Mouse (Mus musculus): ENCODE measurements at regions not wholly inside any gene's neighbourhood (a gene's known extent, or its start where the extent isn't known, plus 50 kb on each side); places are given as distances from the start of the nearest gene placed in this dataset.

DNA sequence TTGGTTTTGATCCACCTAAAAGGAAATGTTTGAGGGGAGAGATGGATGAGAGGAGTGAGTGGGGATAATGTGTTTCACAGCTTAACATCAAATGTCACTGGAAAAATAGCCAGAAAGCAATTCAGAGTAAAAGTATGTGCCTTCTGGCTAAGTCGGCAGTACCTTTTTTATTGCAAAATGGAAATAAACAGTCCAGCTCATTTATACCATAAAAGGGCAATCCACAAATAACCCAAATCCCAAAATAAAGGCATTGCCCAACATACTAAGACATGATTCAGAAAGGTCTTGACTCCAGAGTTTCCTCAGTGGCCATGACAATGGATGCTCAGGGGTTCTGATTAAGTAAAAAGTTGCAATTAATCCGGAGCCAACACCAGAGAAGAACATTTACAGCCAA, 208.0 kb upstream of the Thbs1 start:
- DNase-seq (ENCODE audit: low spot score in 2 of 2) = no peak

DNA sequence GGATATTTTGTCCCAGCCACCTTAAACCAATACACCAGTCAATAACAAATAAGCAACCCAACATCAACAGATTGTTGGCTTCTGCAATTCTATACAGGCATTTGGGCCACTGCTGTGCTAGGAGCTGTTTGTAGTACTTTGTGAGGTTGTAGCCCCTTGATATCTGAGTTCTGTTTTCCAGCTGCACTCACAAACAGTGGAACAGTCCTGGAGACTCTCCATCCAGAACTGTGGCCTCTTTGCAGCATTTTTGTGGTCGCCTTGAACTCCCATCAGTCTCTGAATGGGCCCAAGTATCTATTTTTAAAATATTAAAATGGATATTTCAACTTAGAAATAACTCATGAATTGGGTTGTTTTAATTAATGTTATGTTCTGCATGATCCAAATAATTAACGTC, 205.2 kb upstream of the Thbs1 start:
- DNase-seq (ENCODE audit: low spot score in 2 of 2) = no peak

DNA sequence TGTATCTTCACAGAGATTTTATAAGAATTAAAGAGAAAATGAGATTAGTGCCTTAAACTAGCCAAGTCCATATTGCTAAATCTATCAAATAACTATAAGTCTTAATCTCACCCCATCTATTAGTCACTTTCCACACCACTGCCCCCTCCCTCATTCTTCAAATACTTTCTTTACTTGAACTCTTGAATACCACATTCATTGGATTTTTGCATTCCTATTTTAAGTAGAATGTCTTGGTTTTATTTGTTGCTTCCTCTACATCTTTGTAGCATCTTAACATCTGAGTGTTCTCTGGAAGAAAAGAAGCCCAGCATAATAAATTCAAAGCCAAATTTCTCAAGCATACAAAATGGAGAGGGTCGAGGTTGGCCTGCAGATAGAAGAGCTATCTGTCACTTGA, 200.9 kb upstream of the Thbs1 start:
- DNase-seq (ENCODE audit: low spot score in 2 of 2) = no peak

DNA sequence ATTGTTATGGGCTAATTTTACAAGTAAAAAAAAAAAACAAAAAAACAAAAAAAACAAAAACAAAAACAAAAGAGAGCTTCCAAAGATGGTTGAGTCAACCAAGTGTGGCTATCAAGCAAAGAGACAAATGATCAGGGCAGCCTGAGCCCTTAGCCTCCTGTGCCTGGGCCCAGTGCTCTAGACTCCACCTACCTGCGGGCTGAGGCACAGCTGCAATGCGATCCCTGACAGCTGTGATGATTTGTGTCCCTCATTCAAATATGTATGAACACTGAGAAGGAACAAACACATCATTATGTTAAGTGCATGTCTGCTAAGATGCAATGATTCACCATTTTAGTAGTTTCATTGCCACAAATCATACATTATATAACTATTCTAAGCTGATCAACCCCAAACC, 199.0 kb upstream of the Thbs1 start:
- no peak for DNase-seq (ENCODE audit: low spot score in 2 of 2)

DNA sequence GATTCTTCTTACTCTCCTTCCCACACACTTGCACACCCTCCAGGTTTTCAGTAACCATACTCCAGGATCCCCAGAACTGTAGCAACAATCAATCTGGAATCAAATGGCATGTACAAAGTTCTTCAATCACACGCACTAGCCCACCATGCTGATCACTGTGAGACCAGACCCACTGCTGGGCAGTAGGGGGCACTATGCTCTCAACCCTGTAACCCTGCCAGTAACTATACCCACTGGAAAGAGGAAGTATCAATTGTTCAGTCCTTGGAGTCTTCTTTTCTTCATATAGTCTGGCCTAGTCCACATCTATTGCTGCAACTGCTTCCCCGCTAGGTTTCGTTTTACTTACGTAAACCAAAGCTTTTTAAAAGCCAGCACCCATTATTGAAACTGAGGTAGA, 197.8 kb upstream of the Thbs1 start:
- peak in 1 of 2 experiments; percentile 6 for DNase-seq (ENCODE audit: low spot score in 2 of 2)

DNA sequence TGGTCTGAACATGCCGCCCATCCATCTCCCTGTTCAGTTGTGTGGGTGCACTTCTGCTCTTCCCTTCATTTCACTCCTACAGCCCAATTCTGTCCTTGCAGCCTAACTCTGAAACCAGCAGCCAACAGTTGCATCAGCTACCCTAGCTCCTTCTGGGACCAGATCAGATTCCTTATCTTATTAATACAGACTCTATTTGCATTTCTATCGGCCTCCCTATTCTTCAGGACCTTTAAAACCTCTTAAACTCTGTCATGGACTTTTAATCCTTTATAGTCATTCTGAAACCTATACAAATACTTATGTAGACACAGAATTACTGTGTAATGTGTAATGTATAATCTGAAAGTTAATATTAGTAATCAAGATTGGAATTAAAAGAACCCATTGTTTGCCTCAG, 195.9 kb upstream of the Thbs1 start:
- no peak for DNase-seq (ENCODE audit: low spot score in 2 of 2)

DNA sequence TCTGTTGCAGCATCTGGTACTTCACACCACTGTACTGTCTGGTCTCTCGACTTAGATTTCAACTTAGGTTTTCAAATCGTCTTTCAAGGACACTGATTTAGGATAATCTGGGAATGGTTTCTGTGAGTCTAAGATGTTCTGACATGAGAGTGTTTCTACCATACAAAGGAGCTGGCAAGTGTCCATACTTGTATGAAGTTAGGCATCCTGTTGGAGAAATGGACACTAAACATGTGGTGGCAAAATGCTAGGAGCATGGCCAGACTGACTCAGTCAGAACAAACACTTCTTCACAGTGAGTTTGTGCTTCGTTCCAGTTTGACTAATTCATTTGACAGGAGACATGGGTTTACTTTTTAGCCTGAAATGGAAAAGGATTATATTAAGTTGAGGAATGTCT, 194.5 kb upstream of the Thbs1 start:
- DNase-seq (ENCODE audit: low spot score in 2 of 2) = no peak

DNA sequence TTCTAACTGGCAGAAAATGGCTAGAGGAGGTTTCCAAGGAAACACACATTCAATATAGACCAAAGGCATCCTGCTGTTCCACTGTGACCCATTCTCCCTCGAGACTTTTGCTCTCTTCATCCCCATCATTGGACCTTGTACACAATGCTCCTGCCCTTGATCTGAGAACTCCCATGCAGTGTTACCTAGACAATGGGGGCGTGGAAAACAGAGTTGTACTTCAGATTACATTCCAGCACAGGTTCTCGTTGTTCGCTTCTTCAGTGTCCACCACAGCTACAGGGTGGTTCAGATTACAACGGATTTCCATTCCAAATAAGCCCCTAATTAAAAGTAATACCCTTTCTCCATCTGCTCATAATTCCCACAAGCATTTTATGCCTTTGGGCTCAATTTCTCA, 186.8 kb upstream of the Thbs1 start:
- DNase-seq (ENCODE audit: low spot score in 2 of 2) = no peak

DNA sequence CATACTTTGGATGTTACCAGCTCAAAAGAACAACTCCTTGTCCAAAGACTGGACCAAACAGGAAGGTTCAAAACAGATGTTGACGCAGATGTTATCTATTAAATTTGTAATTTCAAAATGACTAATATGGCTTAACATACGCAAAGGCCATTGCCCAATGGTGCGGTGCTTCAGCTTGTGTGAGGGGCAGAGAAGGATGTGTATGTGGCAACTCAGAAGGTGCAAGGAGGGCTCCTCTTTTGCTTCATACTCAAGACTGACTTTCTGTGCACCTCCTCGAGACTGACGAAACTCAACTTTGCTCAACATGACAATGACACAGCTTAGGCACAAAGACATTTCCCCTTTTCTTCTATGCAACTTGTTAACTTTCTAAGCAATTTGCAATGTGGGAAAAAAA, 186.3 kb upstream of the Thbs1 start:
- DNase-seq (ENCODE audit: low spot score in 2 of 2) = no peak

DNA sequence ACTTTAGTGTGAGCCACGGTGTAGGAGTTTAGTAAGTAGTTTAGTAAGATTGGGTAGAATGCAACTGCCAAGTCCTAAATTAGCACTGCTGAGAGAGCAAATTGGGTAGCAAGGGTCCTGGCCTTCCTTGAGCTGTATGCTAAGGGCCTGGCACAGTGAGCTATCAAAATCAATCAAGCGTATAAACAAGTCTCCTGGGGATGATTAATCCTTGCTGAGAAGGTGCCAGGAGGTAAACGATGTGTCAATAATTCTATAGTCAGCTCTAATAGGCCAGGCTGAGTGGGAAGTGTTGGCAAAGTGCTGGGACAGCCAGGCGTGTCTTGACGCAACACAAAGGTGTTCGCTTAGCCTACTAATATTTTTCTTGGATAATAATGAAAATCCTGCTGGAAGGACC, 183.6 kb upstream of the Thbs1 start:
- no peak for DNase-seq (ENCODE audit: low spot score in 2 of 2)

DNA sequence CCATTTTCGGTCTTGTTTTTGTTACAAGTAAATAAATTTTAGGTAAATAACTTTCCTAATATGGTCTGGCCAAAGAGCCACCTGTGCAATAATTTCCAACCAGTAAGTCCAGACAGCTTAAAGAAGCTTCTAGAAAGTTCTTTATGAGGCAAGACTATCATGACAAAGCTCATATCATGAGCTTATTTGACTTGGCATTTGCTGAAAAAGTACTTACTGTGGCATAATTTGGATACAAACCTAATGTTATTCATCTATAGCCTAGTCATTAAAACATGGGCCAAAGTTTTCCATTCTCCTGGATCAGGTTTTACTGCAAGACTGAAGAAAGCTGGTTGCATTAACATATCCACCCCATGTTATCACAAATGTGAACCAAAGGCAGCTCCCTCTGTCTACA, 182.1 kb upstream of the Thbs1 start:
- DNase-seq (ENCODE audit: low spot score in 2 of 2) = no peak

DNA sequence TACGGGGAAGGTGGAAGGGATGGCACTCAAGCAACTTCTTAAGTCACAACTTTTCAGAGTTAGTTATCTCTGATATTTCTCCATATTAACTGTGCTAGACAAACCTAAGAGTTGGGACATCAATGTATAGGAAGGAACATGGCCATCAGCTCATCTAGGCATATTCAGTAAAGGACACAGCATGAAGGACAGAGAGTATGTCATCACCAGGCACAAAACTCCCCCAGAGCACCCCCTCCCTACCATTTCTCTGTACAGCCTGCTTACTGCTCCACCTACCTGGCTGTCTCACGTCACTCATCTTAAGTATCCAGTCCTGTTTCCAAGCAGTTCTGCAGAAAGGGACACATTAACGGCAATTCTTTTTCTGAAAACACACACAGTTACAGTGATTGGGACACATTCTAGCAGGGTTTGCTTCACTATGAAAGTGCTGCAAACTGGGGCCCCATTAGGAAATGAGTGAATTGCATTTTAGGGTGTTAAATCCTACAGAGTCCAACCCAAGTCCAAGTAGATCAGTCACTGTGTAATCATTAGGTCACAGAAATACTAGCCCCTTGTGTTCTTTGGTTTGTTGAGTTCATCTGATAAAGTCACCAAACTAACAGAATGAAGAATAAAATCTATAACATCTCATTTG, 180.7 kb upstream of the Thbs1 start:
- DNase-seq (ENCODE audit: low spot score in 2 of 2) = no peak

DNA sequence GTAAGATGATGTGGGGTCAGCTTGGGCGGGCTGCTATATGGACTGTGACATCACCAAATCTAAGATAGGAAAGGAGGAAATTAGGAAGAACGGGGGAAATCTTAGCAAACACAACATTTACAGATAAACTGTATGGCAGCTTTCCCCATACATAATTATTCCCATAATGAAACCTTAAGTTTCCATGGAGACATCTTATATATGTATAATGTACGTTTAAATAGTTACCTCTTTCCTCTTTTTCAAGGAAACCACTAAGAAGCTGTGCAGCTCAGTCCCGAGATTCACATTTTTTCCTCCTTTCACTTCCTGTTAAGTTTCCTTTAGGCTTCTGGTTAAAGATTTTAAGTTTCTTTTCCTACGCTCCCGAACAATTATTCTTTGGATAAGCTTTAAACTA, 175.1 kb upstream of the Thbs1 start:
- no peak for DNase-seq (ENCODE audit: low spot score in 2 of 2)

DNA sequence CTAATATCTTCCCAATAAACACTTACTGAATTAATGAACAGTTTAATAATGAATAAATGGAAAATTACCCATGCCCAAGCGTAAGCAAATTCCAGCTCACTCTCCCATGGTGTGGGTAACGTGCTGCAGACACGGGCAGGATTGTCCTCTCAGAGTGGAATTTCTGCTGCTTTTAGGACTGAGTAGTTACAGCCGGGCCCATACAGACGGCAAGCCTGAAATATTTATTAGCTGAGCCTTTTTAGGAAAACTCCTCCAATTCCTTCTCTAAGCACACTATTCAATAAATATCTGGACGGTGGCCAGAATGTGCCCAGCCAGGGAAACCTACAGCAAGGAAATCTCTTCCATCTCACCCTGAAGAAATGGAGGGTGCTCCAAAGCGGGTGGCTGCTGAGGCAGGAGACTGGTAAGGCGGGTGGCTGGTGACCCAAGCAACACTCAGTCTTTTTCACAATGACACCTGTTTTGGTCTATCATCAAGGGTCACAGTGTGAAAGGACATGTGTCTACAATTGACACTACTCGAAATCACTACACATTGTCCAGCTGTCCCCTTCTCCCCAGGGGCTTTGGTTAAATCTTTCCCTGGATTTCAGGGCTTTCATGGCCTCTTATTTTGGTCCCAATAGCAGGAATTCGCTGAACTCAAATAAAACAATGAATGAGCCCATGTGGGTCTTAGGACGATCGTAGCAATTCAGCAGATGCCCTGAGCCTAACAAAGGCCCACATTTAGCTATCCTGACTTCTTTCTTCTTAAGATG, 173.2 kb upstream of the Thbs1 start:
- no peak for DNase-seq (ENCODE audit: low spot score in 2 of 2)

DNA sequence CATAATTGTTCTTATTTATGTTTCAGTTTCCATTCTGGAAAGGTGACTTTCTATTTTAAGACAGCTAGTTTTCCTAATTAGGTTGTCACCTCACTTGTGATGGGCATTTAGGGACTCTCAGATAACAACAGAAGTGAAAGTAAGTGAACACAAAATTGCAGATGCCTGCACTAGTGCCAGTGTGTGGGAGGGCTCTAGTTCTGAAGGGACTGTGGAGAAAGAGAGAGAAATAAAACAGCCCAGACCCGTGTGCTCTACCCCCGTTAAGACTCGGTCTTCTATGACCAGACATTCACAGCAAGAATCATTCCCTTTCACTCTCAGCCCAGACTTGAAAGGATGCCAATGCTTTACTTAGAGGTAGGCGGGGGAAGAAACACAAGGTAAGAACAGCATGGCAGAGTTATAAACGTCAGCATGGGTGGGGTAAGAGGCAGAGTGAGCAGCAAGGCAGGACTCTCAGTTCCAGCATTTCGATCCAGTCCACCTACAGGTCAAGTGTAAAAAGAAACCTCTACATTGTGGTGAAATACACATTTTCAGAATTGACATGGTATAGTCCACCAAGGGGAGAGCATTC, 170.1 kb upstream of the Thbs1 start:
- DNase-seq (ENCODE audit: low spot score in 2 of 2) = no peak

DNA sequence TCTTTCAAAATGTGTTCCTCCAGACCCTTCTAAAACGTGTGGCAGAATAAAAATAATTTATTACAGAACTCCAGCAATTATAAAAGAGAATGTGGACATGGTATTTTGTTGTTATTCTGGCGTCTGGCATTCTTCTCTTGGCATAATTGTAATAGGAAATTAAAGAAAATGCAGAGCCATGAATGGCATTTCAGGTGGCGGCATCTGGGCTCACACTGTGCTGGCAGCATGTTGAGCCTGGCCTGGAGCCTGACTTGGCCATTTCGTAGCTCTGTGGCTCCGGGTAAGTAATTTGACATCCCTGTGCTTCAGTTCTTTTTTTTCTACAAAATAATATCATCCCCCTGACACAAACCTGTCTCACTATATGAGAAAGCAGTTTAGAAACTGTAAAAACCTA, 168.0 kb upstream of the Thbs1 start:
- DNase-seq (ENCODE audit: low spot score in 2 of 2) = no peak

DNA sequence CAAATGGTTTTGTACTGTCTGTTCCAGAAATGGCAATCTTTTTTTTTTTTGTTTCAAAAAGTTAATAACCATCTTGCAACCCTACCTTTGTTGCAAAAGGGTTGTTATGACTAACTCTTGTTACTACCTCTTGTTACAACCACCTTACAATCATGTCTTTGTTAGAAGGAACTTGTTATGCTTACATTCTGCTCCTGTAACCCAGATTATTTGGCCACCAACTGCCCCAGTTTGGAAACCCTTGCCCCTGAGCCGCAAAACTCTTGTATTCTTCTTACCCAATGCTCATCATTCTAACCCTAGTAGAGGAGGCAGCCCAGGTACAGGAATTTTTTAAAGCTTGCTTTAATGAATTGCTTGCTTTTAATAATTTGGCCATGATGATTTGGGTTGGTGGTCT, 167.4 kb upstream of the Thbs1 start:
- DNase-seq (ENCODE audit: low spot score in 2 of 2) = no peak

DNA sequence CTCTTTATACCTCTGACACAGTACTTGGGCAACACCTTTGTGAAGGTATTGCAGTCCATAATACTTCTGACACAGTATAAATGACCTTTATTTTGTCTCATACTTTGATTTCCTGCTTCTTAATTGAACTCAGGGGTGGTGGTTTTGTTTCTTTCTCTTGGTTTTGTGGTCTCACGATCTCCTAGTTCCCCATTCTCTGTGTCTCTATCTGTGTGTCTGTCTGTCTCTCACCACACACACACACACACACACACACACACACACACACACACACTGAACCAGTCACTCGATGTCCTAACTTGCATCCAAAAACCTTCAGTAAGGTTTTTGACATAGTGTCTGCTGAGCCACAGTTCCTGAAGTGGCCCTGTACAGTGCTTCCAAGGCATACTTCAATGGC, 166.7 kb upstream of the Thbs1 start:
- DNase-seq (ENCODE audit: low spot score in 2 of 2) = no peak

DNA sequence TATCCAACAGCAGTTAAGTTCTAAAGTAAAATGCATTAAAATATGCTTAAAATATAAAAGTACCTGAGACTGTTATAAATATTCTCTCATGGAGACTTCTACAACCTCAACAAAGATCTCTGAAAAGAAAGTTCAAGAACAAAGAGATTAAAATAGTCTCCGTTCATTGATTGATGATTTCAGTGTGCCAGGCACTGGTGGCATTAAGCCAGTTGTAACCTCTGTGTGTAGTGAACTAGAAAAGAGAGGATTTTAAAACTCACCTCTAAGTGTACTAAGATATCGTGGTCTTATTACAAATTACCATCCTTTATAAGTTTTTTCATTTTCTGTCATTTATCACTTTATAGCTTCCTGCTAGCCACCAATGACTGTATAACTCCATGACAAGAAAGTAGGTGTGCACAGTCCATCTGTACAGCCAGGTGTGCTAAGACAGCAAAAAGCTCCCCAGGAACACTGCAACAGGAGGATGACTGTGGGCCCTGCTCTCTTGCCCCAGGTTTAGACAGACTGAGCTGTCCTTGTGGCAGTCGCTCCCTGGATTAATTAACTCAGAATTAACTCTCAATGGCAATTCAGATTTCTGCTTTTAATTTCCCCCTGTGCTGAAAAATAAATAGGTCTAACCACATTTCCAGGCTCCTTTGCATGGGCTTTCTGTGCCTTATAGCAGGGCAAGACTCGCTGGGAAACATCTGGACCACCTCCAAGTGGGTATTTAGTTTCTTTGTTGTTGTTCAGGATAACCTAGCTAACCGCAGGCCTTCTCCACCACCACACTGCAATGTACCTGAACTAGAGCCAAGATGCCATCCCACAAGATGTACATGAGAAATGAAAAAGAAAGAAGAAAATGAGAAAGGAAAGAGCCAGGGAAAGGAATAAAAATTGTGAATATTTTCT, 161.0 kb upstream of the Thbs1 start:
- no peak for DNase-seq (ENCODE audit: low spot score in 2 of 2)

DNA sequence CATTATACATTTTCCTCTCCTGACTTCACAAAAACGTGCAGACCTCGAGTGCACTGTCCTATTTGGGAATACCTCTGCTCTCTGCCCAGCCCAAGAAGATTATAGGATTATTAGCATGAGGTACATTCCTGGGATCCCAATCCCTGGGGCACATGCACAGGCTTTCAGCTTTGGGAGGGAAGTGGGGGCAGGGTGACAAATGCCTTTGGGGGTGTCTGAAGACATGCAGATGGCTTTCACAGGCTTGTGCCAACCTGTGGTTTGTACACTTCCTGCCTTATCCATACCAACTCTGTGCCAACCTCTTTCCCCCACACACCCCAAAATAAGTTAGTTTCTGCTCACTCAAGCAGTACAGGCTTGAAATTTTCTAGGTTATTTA, 160.3 kb upstream of the Thbs1 start:
- peak in 1 of 2 experiments; percentile 31 for DNase-seq (ENCODE audit: low spot score in 2 of 2)

DNA sequence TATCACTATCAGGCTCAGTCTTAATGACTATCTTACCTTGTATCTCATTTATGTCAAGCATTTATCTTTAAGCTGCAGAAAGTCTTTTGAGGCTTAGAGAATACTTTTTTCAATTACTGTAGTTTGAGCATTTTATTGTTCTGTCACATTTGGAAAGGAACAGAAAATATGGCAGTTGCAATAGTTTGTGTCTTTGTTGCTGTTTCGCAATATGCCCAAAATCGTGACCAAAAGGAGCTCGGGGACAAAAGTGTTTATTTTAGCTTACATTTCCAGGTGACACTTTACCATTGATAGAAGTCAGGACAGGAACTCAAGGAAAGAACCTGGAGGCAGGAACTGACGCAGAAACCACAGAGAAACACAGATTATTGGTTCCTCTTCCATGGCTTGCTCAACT, 152.9 kb upstream of the Thbs1 start:
- no peak for DNase-seq (ENCODE audit: low spot score in 2 of 2)

DNA sequence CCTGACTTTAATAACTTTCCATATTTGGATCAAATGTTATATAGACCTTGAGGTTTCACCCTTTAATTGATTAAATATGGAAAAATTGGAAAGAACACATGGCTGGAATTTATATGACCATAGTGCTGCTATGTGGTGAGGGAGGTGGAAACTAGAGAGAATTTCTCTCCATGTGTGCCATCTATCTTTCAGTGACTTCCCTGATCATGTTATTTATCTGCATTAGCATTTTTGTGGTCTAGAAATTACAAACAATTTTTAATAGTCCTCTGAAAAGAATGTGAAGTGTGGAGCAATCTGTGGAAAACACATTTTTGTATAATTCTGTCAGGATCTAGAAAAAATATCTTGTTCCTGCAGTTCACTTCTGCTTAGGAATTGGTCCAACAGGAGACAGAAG, 152.2 kb upstream of the Thbs1 start:
- DNase-seq (ENCODE audit: low spot score in 2 of 2) = no peak
